Mouse (Mus musculus) mesoderm, embryonic 11.5 days (tissue): ENCODE data around the gene Pxdc1.

Source experiments
- DNase-seq: peaks from one replicate; pipeline ENCODE4 v3.0.0-alpha.2; 2012; ENCODE audit warnings: low read depth, low spot score

The Pxdc1 gene

GRCm38 (mm10) chr13:34651474-34651991 lies 1.8 kb downstream of the Pxdc1 start:
- DNase-seq: peak; percentile 25

- DNase-seq: no peak
Measured at GRCm38 (mm10) chr13:34650953-34651352, 2.3 kb downstream of the Pxdc1 start.

GRCm38 (mm10) chr13:34650371-34650770 lies 2.9 kb downstream of the Pxdc1 start:
- DNase-seq: no peak

- DNase-seq: no peak
Measured at GRCm38 (mm10) chr13:34647751-34648150, 5.5 kb downstream of the Pxdc1 start.

GRCm38 (mm10) chr13:34647221-34647620 lies 6.1 kb downstream of the Pxdc1 start:
- no peak for DNase-seq

- no peak for DNase-seq
Measured at GRCm38 (mm10) chr13:34646240-34646750, 7.0 kb downstream of the Pxdc1 start.

GRCm38 (mm10) chr13:34645519-34645918 lies 7.8 kb downstream of the Pxdc1 start:
- no peak for DNase-seq

- DNase-seq: no peak
Measured at GRCm38 (mm10) chr13:34644401-34644800, 8.9 kb downstream of the Pxdc1 start.

GRCm38 (mm10) chr13:34643926-34644325 lies 9.4 kb downstream of the Pxdc1 start:
- DNase-seq: no peak

GRCm38 (mm10) chr13:34642941-34643875 lies 10.1 kb downstream of the Pxdc1 start:
- peak; percentile 81 for DNase-seq

- no peak for DNase-seq
Measured at GRCm38 (mm10) chr13:34641066-34641465, 12.2 kb downstream of the Pxdc1 start.

- peak; percentile 73 for DNase-seq
Measured at GRCm38 (mm10) chr13:34635978-34636377, 17.3 kb downstream of the Pxdc1 start.

GRCm38 (mm10) chr13:34630319-34630718 lies 23.0 kb downstream of the Pxdc1 start:
- DNase-seq: no peak

GRCm38 (mm10) chr13:34629741-34630140 lies 23.5 kb downstream of the Pxdc1 start:
- DNase-seq: no peak

GRCm38 (mm10) chr13:34627446-34627845 lies 25.8 kb downstream of the Pxdc1 start:
- DNase-seq: no peak

- no peak for DNase-seq
Measured at GRCm38 (mm10) chr13:34624414-34624813, 28.9 kb downstream of the Pxdc1 start.

GRCm38 (mm10) chr13:34612402-34612801 lies 40.9 kb downstream of the Pxdc1 start:
- DNase-seq: no peak

- DNase-seq: no peak
Measured at GRCm38 (mm10) chr13:34609711-34610110, 43.6 kb downstream of the Pxdc1 start.

- no peak for DNase-seq
Measured at GRCm38 (mm10) chr13:34607079-34607478, 46.2 kb downstream of the Pxdc1 start.

GRCm38 (mm10) chr13:34605884-34606283 lies 47.4 kb downstream of the Pxdc1 start:
- no peak for DNase-seq

- no peak for DNase-seq
Measured at GRCm38 (mm10) chr13:34605206-34605605, 48.1 kb downstream of the Pxdc1 start.

GRCm38 (mm10) chr13:34604406-34604805 lies 48.9 kb downstream of the Pxdc1 start:
- DNase-seq: no peak

- no peak for DNase-seq
Measured at GRCm38 (mm10) chr13:34602757-34603156, 50.5 kb downstream of the Pxdc1 start.
